Mouse (Mus musculus) heart, embryonic 16.5 days (tissue): ENCODE measurements around the gene Nckap5. TPM values are rescaled to one million over a fixed set of nuclear protein-coding genes. Genes with fewer than 3 reads are reported as not detected.

Experiments used
- ATAC-seq: fragments of 200-750 bp; cut with Nextera tagmentation; replicated peaks from 2 replicates; pipeline ENCODE4 v1.8.0; 2017; ENCODE audit warnings: moderate number of reproducible peaks; ENCODE audit not compliant: insufficient read depth, low FRiP score; ENCODE audit errors: extremely low read depth
- H3K27ac ChIP-seq: fragments of 300-500 bp; sonication (generic); 2 replicates; pipeline ENCODE4 v1.5.1; 2014; ENCODE audit warnings: mild to moderate bottlenecking, low read length, control low read depth, moderate library complexity
- H3K27me3 ChIP-seq: fragments of 300-500 bp; sonication (generic); 2 replicates; pipeline ENCODE4 v1.6.1; 2014; ENCODE audit warnings: low read length, mixed read lengths; ENCODE audit not compliant: control insufficient read depth, insufficient read depth
- H3K36me3 ChIP-seq: fragments of 300-500 bp; sonication (generic); 2 replicates; pipeline ENCODE4 v1.6.1; 2014; ENCODE audit not compliant: control insufficient read depth, insufficient read depth
- H3K4me1 ChIP-seq: fragments of 300-500 bp; sonication (generic); 2 replicates; pipeline ENCODE4 v1.6.1; 2014; ENCODE audit warnings: low read length, mixed read lengths; ENCODE audit not compliant: control insufficient read depth, insufficient read depth
- H3K4me2 ChIP-seq: fragments of 300-500 bp; sonication (generic); 2 replicates; pipeline ENCODE4 v1.6.1; 2014; ENCODE audit warnings: low read depth, mild to moderate bottlenecking, control low read depth, low read length
- H3K4me3 ChIP-seq: fragments of 300-500 bp; sonication (generic); 2 replicates; pipeline ENCODE4 v1.5.1; 2014; ENCODE audit warnings: mild to moderate bottlenecking, control low read depth, low read length
- H3K9ac ChIP-seq: fragments of 300-500 bp; sonication (generic); 2 replicates; pipeline ENCODE4 v1.6.1; 2014; ENCODE audit warnings: low read length, control low read depth
- H3K9me3 ChIP-seq: fragments of 300-500 bp; sonication (generic); replicated peaks from 2 replicates; pipeline ENCODE4 v1.6.1; 2016; ENCODE audit warnings: low read length; ENCODE audit not compliant: control insufficient read depth
- WGBS: fragments of 180-500 bp; shearing (Covaris S2); extraction: QIAGEN DNeasy Blood & Tissue Kit; methylation state at CpG from one replicate; pipeline ENCODE4 v1.1.7; 2014; 5-methylcytosine and 5-hydroxymethylcytosine counted together
- polyA plus RNA-seq: library from polyadenylated mRNA; unstranded; fragments of >200 nt; fragmentation: Nextera tagmentation; extraction: Ambion mirVana; gene quantifications from 2 replicates; pipeline ENCODE4 v1.2.1, GENCODE M21; 2015

The Nckap5 gene
- polyA plus RNA-seq, 1 experiment from 2014 or later = 8.0 TPM

DNA sequence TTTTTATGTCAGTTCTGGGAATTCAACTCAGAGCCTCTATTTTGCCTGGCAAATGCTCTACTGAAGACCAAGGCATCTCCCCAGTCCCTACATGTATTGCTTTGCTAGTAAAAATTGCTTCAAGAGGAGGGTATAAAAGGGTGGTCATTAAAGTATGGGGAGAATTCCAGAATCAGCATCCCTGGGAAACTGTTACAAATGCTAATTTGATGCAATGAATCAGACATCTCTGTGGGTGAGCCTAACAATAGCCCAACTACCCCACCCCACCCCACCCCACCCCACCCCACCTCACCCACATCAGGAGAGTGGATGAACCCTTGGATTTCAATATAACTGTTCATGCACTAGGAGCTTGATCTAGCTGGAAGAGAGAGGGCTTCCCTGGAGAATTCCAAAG, 77.0 kb downstream of the Nckap5 start:
- Histone ChIP-seq H3K4me1 (no peaks in the 10 kb centered on the region), H3K9ac (no peak overlapping the region), H3K9me3 (no peaks in the 10 kb centered on the region), H3K27me3 (no peaks in the 10 kb centered on the region), H3K36me3 (no peaks in the 10 kb centered on the region), H3K4me3 (no peak overlapping the region), H3K27ac (no peak overlapping the region), H3K4me2 (no peak overlapping the region)
- no peak for ATAC-seq

DNA sequence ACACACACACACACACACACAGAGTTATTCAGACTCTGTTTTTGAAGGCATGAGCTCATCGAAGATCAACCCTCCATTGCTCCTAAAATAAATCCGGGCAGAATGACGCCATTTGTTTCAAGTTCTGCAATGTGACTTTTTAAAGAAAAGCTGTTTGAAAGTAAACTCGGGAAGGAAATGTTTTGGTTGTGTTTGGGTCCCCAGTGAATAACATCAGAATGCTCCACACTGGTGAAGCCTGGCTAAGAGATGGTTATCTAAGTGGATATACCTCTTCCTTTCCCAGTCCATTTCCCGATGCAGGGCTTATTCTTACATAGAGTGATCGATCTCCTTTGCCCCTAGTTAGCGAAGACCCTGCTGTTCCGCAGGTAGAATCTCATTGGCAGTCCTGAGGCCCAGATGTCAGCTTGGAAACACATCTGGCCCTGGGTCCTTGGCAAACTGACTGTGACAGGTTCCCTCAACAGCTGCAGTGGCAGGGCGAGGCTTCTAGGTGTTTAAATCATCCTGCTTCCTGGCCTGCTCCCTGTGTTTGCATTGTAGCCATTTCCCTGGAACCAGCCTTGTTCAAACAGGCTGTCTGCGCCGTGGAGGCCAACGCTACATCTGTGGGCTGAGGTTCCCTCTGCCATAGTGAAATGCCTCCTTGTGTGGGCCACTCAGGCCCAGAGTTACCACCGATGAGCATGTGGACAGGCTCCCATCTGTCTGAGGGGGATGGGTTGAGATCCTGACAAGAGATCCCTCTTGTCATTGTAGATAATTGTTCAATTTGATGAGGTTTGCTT, 78.2 kb downstream of the Nckap5 start:
- Histone ChIP-seq H3K4me2 (no peak overlapping the region), H3K9ac (no peak overlapping the region), H3K27ac (no peak overlapping the region), H3K4me3 (no peak overlapping the region), H3K4me1 (no peaks in the 10 kb centered on the region), H3K9me3 (no peaks in the 10 kb centered on the region), H3K27me3 (no peaks in the 10 kb centered on the region), H3K36me3 (no peaks in the 10 kb centered on the region)
- 67% methylated on average over 13 of the region's 13 CpGs for WGBS
- no peak for ATAC-seq

DNA sequence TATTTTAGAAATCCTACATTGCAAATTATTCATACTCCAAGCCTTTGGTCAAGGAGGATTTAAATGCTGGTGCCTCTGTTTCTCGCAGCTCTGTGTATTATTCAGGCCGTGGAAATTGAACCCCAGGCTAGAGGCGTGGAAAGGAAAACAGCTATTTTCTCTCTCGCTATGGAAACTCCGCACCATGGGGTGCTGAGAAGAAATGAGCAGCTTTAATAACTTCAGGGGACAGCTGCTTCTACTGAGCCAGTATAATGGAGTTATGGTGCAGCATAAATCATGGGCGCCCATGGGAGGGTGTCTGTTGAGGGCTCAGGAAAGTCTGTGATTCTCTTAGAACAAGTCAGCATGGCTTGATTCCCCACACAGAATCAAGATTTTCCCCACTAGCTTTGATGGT, 79.5 kb downstream of the Nckap5 start:
- Histone ChIP-seq H3K36me3 (no peaks in the 10 kb centered on the region), H3K4me2 (no peak overlapping the region), H3K4me3 (no peak overlapping the region), H3K9ac (no peak overlapping the region), H3K27me3 (no peaks in the 10 kb centered on the region), H3K4me1 (no peaks in the 10 kb centered on the region), H3K27ac (no peak overlapping the region), H3K9me3 (no peaks in the 10 kb centered on the region)
- ATAC-seq = no peak
- 87% methylated on average over 6 of the region's 6 CpGs for WGBS

DNA sequence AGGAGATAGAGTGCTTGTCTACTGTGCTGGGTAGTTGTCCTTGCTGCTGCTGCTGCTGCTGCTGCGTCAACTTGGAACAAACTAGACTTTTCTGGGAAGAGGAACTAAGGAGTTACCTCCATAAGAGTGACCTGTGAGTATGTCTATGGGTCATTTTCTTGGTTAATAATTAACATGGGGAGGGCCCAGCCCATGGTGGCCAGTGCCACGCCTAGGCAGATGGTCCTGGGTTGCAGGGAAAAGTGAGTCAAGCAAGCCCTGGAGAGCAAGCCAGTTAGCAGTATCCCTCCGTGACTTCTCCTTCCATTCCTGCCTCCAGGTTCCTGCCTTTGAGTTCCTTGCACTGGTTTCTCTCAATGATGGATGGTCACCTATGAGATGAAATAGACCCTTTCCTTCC, 80.4 kb downstream of the Nckap5 start:
- 84% methylated on average over 3 of the region's 3 CpGs for WGBS
- no peak overlapping the region for H3K9ac ChIP-seq
- H3K27me3 ChIP-seq = no peaks in the 10 kb centered on the region
- H3K4me2 ChIP-seq = no peak overlapping the region
- no peaks in the 10 kb centered on the region for H3K4me1 ChIP-seq
- H3K9me3 ChIP-seq = no peaks in the 10 kb centered on the region
- H3K27ac ChIP-seq = no peak overlapping the region
- H3K36me3 ChIP-seq = no peaks in the 10 kb centered on the region
- no peak for ATAC-seq
- H3K4me3 ChIP-seq = no peak overlapping the region

DNA sequence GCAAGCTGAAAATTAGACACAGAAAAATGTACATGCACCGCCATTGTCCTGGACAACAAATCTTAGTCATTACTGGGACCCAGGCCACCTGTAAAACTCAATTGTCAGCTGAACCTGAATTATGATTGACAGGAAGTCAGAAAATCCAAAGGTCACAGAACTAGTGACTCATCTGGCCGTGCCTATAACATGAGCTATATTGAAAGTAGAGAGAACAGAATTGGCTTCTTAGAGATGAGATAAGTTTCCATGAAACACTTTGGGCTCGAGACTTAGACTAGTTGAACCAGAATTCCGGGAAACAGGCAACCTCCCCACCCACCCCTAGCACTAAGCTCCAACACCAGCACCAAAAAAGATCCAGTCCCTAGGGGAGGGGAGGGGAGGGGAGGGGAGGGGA, 82.7 kb downstream of the Nckap5 start:
- no peak for ATAC-seq
- Histone ChIP-seq H3K36me3 (no peaks in the 10 kb centered on the region), H3K4me3 (no peak overlapping the region), H3K9me3 (no peaks in the 10 kb centered on the region), H3K4me2 (no peak overlapping the region), H3K9ac (no peak overlapping the region), H3K27ac (no peak overlapping the region), H3K4me1 (no peaks in the 10 kb centered on the region), H3K27me3 (no peaks in the 10 kb centered on the region)
- 72% methylated on average over 4 of the region's 4 CpGs for WGBS

DNA sequence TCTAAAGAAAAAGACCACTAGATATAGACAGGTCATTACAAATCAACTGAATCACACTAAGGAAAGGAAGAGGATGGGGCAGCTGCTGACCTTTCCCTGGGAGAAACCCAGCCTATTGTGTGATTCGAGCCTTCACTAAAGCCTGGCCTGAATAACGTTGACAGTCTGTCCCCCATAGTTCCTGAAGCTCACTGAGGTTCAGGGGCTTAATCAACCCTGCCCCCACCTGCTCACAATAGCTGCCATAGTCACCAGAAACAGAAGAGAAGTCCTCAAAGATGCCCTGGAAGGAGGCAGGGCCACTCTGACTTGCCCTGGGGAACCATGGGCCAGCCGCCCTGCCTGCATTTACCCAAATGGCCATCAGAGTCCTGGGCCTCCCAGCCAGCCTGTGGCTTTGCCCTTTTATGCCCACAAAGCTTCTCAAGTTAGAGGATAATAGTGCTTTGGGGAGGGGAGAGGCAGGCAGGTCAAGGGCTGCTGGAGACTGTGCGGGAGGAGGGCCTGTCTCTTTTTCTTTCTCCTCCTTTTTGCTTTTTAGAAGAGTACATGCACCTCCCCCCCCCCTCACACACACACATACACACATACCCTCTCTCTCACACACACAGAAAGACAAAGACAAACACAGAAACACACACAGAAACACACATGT, 85.0 kb downstream of the Nckap5 start:
- Histone ChIP-seq H3K27me3 (no peaks in the 10 kb centered on the region), H3K4me3 (no peak overlapping the region), H3K4me2 (no peak overlapping the region), H3K4me1 (no peaks in the 10 kb centered on the region), H3K9me3 (no peaks in the 10 kb centered on the region), H3K27ac (no peak overlapping the region), H3K36me3 (no peaks in the 10 kb centered on the region), H3K9ac (no peak overlapping the region)
- 58% methylated on average over 4 of the region's 4 CpGs for WGBS
- no peak for ATAC-seq

DNA sequence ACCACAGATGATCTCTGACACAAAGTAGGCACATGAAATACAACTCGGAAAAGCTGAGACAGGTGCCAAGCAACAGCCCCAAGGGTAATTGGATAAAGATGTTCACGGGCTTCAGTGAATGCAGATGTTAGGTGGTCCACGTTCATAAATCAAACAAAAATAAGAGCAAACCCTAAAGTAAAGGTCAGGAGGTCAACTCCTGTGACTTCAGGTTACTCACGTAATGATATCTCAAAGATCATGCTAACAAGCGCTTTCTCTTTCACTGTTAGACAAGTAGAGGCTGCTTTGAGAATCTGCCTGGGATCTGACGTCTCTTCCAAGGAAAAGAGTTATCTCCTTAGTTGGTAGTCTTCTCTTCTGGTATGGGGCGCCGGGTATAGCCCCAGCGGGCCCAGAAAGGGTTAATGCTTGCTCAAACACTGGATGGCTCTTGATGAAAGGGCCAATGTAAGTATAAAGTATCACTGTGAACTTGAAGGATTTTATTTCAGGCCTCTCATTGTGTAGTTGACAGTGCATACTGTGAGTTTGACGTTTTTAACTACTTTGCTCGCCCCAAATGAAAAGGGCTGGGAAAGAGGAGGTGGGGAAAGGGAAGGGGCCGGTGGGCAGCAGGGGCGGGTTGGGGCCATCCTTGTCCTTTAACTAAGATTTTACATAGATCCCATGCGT, 85.8 kb downstream of the Nckap5 start:
- no peak overlapping the region for H3K4me3 ChIP-seq
- no peaks in the 10 kb centered on the region for H3K4me1 ChIP-seq
- no peak overlapping the region for H3K4me2 ChIP-seq
- no peaks in the 10 kb centered on the region for H3K27me3 ChIP-seq
- H3K9me3 ChIP-seq = no peaks in the 10 kb centered on the region
- no peak overlapping the region for H3K27ac ChIP-seq
- no peak for ATAC-seq
- 84% methylated on average over 14 of the region's 14 CpGs for WGBS
- H3K36me3 ChIP-seq = no peaks in the 10 kb centered on the region
- H3K9ac ChIP-seq = no peak overlapping the region

DNA sequence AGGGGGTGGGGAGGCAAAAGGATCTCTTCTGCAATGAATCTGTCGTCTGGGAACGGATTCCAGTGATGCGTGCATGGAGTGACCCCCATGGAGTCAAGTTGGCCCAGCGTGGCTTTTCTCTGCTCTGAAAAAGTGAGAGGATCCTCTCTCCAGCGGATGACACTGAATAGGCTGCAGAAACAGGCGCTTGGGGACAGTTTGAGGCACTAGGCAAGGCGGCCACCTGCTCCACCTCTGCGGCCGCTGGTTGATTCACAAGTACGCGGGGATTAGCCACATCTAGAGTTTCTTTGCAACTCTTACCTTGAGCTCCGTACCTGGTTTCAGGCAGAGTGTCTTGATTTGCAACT, 92.3 kb downstream of the Nckap5 start:
- Histone ChIP-seq H3K4me1 (peaks cover 18% of the 10 kb centered on the region), H3K9me3 (no peaks in the 10 kb centered on the region), H3K27me3 (no peaks in the 10 kb centered on the region), H3K4me3 (peak overlapping the region; percentile 60), H3K36me3 (no peaks in the 10 kb centered on the region), H3K4me2 (peak overlapping the region; percentile 75), H3K9ac (peak overlapping the region; percentile 74), H3K27ac (no peak overlapping the region)
- WGBS = 4% methylated on average over 12 of the region's 12 CpGs
- peak; percentile 18; the same call in 1 of the 2 replicates for ATAC-seq
